Mouse (Mus musculus) neutrophil, adult 5-6 weeks (primary cell): ENCODE measurements around the gene Timp4. TPM values are rescaled to one million over a fixed set of nuclear protein-coding genes. Genes with fewer than 3 reads are reported as not detected.
A peak's percentile ranks its signal among the peaks of the same experiment; 100 is the strongest.
"Not testable (repeated sequence)": the region's sequence is repeated elsewhere in the genome, so short reads cannot be mapped to it uniquely, and the experiment has no call there.

Experiments used
- ATAC-seq: fragments of 151-379, 151-347 bp; 2 replicates; pipeline ENCODE4 v1.8.0; 2017; ENCODE audit warnings: mild to moderate bottlenecking, moderate TSS enrichment; ENCODE audit not compliant: insufficient number of reproducible peaks, poor library complexity, low FRiP score, severe bottlenecking; ENCODE audit errors: extremely low read depth
- total RNA-seq: library from RNA; stranded (forward); fragments of 200-1000 nt; gene quantifications from 2 replicates; pipeline ENCODE4 v1.2.3, GENCODE M21; 2017

The Timp4 gene
- total RNA-seq, 1 experiment from 2014 or later: not detected

DNA sequence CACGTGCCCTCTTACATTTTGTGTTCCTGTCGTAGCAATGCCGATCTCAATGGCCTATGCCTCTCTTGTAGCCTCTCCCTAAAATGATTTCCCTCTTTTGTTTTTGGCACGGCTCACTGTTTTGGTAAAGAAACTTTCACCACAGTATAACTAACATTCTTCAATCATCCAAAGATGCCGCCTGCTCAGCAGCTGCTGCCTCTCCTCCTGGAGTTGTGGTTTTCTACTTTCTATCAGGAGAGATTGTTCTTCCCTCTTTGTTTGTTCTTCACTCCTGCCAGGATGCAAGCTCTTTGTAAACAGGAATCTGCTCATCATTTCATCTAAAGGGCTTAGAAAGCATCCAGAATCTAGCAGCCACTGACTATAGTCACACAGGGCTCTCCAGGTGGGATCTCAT is 14.8 kb upstream of the Timp4 start:
- ATAC-seq: no peak

DNA sequence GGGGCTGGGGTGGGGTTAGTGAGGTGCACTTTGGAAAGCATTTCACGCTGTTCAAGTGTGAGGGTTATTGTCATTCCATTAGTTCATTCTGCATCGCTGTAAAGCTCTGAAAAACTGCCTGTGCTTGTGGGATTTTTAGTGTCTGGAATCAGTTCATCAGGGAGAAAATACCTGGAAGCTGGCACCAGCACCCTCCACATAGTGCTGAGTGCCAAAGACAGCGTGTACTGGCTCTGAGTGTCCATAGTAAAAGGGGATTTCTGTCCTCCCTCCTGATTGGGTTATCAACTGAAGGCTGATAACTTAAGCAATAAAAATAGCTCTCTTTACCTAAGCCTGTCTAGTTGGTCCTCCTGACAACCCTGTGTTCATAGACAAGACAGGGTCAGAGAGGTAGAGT is 8.5 kb upstream of the Timp4 start:
- no peak for ATAC-seq

DNA sequence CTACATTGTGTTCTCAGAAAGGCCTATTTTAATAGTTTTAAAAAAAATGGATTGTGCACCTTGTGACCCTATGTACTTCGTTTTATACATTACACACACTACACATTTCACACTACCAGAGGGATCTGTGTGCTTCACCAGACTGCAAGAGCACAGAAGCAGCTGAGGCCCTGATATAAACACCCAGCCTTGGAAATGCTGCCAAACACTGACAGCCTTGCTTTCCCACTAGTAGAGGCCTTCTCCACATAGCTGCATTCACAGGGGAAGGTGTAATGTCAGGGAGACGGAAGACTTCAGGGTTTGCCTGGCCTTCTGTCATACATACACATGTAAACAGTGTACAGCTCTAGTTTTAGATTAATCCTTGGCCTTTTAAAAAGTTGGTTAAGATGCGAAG is 3.2 kb upstream of the Timp4 start:
- ATAC-seq: no peak

GRCm38 (mm10) chr6:115251531-115251985 is 447 bp downstream of the Timp4 start:
- ATAC-seq: no peak

- no peak for ATAC-seq
Observed at GRCm38 (mm10) chr6:115245500-115246058, 6.4 kb downstream of the Timp4 start.

- no peak for ATAC-seq
Observed at GRCm38 (mm10) chr6:115244222-115244621, 7.8 kb downstream of the Timp4 start.

- no peak for ATAC-seq
Observed at GRCm38 (mm10) chr6:115241939-115242338, 10.1 kb downstream of the Timp4 start.

DNA sequence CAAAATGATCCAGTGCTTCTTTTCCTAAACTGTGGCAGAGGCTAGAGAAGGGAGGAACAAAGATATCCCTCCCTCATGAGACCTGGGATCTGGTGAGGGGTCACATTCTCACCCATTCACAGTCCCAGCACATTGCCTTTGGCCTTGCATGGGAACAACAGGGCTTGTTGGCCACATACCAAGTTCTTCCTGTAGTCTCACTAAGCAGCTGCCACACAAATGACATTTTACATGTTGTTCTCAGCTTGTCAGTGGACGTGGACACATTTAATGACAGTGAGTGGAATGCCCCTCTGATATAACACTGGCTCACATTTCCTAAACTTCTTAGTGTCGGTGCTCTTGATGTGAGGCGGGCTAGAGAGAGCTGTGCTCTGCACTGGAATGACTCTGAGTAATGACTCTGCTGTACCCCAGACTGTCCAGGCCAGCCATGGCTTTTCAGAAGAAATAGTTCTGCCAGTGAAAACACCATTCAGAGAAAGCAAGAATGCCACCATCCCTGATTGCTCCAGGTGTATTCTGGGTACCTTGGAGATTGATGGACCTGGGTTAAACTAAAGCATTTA is 10.8 kb downstream of the Timp4 start:
- ATAC-seq: no peak

DNA sequence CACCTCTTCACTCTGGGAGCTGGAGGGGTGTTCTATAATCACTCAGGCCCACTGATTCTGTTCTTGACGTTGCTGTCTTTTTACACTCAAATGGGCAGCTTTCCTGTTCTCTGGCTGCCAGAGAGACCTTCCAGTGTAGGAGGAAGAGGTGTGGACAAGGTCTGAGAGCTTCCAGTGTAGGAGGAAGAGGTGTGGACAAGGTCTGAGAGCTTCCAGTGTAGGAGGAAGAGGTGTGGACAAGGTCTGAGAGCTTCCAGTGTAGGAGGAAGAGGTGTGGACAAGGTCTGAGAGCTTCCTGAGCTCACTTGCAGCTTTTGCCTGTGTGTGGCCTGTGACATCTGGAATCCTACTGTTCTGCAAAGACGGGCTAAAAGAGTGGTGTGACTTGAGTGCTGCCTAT is 11.6 kb downstream of the Timp4 start:
- ATAC-seq: not testable (repeated sequence)

DNA sequence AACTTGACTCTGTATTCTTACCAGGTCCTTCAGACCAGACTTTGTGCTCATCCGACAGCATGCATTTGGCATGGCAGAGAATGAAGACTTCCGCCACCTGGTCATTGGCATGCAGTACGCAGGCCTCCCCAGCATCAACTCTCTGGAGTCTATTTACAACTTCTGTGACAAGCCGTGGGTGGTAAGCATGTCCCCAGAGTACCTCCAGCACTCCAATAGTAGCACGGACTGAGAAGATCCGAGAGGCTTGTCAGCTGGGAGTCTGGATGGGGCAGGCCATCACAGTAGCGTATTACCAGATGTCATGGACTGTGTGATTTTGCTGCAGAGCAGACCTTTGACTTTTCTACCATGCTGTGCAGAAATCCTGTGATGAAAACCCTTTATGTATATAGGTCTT is 12.7 kb downstream of the Timp4 start:
- ATAC-seq: no peak

GRCm38 (mm10) chr6:115238031-115239027 is 13.7 kb downstream of the Timp4 start:
- ATAC-seq: no peak

DNA sequence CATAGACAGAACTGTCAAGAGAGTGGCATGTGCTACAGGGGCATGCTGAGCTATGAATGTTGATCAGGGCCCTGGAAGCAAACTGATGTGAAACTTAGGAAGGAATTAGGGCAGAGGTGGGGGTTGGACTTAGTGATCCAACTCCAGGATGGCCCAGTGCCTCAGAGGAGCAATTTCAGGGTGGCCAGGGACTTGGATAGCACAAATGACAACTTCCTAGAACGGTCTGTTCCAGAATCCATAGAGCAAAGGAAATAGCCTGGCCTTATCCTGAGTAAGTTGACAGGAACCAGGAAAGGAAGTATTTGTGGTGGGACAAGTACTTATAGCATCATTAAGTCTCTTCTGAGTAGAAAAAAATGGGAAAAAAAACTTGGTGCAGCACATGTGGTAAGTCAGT is 19.4 kb downstream of the Timp4 start:
- no peak for ATAC-seq

- ATAC-seq: no peak
Observed at GRCm38 (mm10) chr6:115231836-115232235, 20.2 kb downstream of the Timp4 start.

GRCm38 (mm10) chr6:115230557-115230956 is 21.4 kb downstream of the Timp4 start:
- ATAC-seq: no peak

DNA sequence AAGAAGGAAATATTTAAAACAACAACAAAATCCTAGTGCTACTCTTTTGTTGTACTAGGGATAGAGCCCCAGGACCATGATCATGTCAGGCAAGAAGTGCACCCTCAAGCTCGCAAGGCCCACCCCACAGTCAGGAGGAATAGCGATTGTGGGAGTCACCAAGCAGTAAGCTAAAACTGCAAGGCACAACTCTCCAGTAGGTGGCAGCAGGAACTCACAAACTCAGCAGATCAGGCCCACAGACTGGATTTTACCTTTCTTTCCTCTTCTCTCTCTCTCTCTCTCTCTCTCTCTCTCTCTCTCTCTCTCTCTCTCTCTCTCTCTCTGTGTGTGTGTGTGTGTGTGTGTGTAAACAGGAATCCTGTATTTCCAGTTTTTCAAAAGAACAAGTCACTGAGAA is 24.5 kb downstream of the Timp4 start:
- 0 out of 2 replicates have a peak, but pooled peaks have one; percentile 19 for ATAC-seq

- no peak for ATAC-seq
Observed at GRCm38 (mm10) chr6:115227043-115227442, 25.0 kb downstream of the Timp4 start, which contains the start of gene Gm17482. Gm17482 (plus strand) TSS chr6:115227343.

GRCm38 (mm10) chr6:115225519-115225918 is 26.5 kb downstream of the Timp4 start:
- ATAC-seq: no peak

DNA sequence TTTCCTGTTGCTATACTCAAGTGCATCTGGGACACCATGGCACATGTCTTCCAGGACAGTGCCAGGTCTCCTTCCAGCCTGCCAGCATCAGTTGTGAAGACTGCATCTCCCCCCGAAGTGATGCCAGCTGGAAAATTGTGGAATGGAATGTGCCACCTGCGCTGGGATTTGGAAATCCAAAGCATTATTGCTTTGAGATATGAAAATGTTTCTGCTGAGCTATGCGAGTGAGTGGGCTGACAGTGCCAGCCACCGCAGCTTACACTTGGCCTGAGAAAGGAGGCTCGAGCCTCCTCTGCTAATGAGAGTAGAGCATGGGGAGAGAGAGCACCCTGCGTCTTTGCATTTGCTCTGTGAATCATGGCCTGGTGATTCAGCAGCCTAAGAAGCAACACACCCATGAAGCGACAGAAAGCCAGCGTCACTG is 30.8 kb downstream of the Timp4 start:
- ATAC-seq: no peak

DNA sequence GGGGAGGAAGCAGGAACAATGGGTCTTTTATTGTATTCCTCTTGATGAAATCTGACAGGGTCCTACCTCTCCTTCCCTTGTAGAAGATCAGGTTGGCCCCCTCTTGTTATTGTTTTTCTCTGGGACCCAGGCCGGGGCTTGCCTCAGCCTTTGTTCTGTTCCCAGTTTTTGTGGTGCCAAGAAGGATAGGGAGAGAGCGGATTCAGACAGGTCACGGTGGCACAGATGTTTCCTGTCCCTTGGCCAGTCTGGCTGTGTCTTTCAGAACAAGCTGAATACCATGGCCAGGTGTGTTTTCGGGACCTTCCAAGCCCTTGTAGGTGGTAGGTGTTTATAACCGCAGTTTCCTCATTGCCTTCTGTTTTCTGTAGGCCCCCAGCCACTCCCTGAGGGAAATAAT is 38.9 kb downstream of the Timp4 start:
- ATAC-seq: no peak
